Mouse (Mus musculus): ENCODE data around the gene Baz1b.

Baz1b gene

GRCm38 (mm10) chr5:135274663-135275396 lies 87.8 kb downstream of the Baz1b start:
- no peak for DNase-seq (ENCODE audit: low spot score in 2 of 2)

DNA sequence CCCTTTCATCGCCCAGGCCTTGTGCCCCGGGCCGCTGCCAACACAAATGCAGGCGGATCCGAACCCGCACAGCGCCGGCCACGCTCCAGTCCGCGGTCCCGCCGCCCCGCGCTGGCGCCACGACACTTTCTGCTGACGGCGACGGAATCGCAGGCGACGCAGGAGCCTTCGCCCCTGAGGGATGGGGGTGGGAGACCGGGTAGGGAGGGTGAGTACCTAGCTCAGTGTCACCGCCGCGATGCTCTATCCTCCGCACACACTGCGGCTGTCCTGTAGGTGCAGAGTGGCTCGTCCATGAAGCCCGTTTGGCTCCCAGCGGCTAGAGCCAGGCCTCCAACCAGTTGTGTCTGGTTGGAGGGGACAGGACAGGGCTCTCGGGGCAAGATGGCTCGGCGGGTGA lies 89.5 kb downstream of the Baz1b start:
- no peak for DNase-seq (ENCODE audit: low spot score in 2 of 2)

GRCm38 (mm10) chr5:135280226-135280625 lies 93.2 kb downstream of the Baz1b start:
- no peak for DNase-seq (ENCODE audit: low spot score in 2 of 2)

- no peak for DNase-seq (ENCODE audit: low spot score in 2 of 2)
Measured at GRCm38 (mm10) chr5:135285211-135285610, 98.1 kb downstream of the Baz1b start.

DNA sequence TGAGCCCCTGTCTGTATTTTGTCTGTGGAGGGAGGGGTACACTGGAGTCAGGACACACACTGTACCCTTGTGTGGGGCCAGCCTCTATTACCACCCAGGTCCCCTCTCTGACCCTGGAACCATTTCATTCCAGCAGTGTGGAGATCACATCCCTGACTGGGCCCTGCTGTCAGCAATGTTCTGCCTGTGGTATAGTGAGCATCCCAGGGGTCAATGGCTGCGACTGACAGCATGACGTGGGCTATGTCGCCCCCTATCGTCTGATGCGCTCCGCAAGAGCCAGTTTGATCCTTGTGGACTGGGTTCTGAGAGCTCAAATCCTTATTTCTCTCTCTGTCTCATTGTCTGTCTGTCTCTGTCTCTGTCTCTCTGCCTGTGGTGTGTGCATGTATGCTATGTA lies 99.1 kb downstream of the Baz1b start:
- peak; percentile 17 to 57 for DNase-seq (ENCODE audit: low spot score in 2 of 2)

- no peak for DNase-seq (ENCODE audit: low spot score in 2 of 2)
Measured at GRCm38 (mm10) chr5:135286926-135287325, 99.9 kb downstream of the Baz1b start.

- DNase-seq (ENCODE audit: low spot score in 2 of 2) = no peak
Measured at GRCm38 (mm10) chr5:135290703-135291102, 103.6 kb downstream of the Baz1b start.

DNA sequence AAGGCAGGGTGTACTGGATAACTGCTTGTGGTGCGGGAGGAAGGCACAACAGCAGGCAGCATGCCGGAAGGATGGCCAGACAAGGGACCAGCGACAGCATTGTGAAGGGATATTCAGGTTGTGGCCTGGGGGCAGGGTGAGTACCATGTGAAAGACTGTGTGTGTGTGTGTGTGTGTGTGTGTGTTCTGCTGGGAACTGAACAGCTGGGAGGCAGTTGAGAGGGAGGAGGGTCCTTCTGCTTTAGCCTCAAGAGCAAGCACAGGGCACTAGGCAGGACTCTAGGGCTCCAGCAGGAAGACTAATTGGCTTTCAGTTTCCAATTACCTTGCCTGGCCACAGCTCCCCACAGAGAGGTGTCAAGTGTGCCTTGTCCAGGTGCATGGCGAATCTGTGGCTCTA lies 104.1 kb downstream of the Baz1b start:
- no peak for DNase-seq (ENCODE audit: low spot score in 2 of 2)

- DNase-seq (ENCODE audit: low spot score in 2 of 2) = no peak
Measured at GRCm38 (mm10) chr5:135292001-135292400, 104.9 kb downstream of the Baz1b start.
